Comparison of ENCODE assay signal across 9 mouse cellular contexts in genomic region chr9:49570033-49570660, GRCm38 (mm10).
DNase-seq lines count a peak whose midpoint lies in the region; ATAC-seq lines count a peak whose summit lies in the region.
"Had no signal": no experiment of that assay in that cellular context is flagged by ENCODE, and none has a peak within 500 bp of the region (broad histone marks: within the 10 kb centered on the region; RNA-seq: fewer than 3 reads in every experiment).

No protein-coding gene starts in this region.

- WGBS in heart, embryonic 13.5 days: 23% methylated on average over 7 of the region's 7 CpGs
- WGBS in neural tube, embryonic 13.5 days: 52% methylated on average over 7 of the region's 7 CpGs
- WGBS in hindbrain, embryonic 13.5 days: 36% methylated on average over 7 of the region's 7 CpGs
- 57% methylated on average over 7 of the region's 7 CpGs for WGBS in neural tube, embryonic 14.5 days

- DNase-seq in heart, postnatal 36 days: no peak
- no peak for DNase-seq in neural tube, embryonic 10.5 days (ENCODE audit: extremely low spot score, low spot score)
- no peak for DNase-seq in adrenal gland, postnatal 36 days
- DNase-seq in testis, postnatal 14 days (ENCODE audit: low spot score): no peak
- DNase-seq: thymus, adult 18-20 months had no signal

- ATAC-seq in heart, embryonic 13.5 days (ENCODE audit: extremely low read depth, insufficient number of reproducible peaks, low FRiP score, low TSS enrichment): no peak
- ATAC-seq in neural tube, embryonic 13.5 days (ENCODE audit: low read depth): peak; percentile 41; the same call in 1 of the 2 replicates
- ATAC-seq in hindbrain, embryonic 13.5 days (ENCODE audit: low FRiP score): peak; percentile 40; the same call in 1 of the 2 replicates
- no peak for ATAC-seq in neural tube, embryonic 14.5 days (ENCODE audit: low read depth)

- H3K4me3 ChIP-seq in heart, embryonic 13.5 days: no peak overlapping the region
- no peak overlapping the region for H3K4me3 ChIP-seq in neural tube, embryonic 13.5 days
- no peak overlapping the region for H3K4me3 ChIP-seq in hindbrain, embryonic 13.5 days
- no peak overlapping the region for H3K4me3 ChIP-seq in neural tube, embryonic 14.5 days (ENCODE audit: low read depth, low read length)

- no peak overlapping the region for H3K4me2 ChIP-seq in heart, embryonic 13.5 days
- H3K4me2 ChIP-seq in neural tube, embryonic 13.5 days: no peak overlapping the region
- peak overlapping the region; percentile 34; the same call in 1 of the 2 replicates for H3K4me2 ChIP-seq in hindbrain, embryonic 13.5 days
- no peak overlapping the region for H3K4me2 ChIP-seq in neural tube, embryonic 14.5 days (ENCODE audit: low read depth, low read length)

- H3K27ac ChIP-seq in heart, embryonic 13.5 days (replicated peaks): peak overlapping the region; percentile 77
- H3K27ac ChIP-seq in neural tube, embryonic 13.5 days (replicated peaks): peak overlapping the region; percentile 88
- peak overlapping the region; percentile 94 for H3K27ac ChIP-seq in hindbrain, embryonic 13.5 days
- peak overlapping the region; percentile 57 for H3K27ac ChIP-seq in neural tube, embryonic 14.5 days (ENCODE audit: low read depth, low read length)

- H3K9me3 ChIP-seq in heart, embryonic 13.5 days: no peaks in the 10 kb centered on the region
- H3K9me3 ChIP-seq in neural tube, embryonic 13.5 days: no peaks in the 10 kb centered on the region
- H3K9me3 ChIP-seq in hindbrain, embryonic 13.5 days: no peaks in the 10 kb centered on the region; the same call in 1 of the 2 replicates
- H3K9me3 ChIP-seq in neural tube, embryonic 14.5 days (ENCODE audit: control insufficient read depth, low read length): no peaks in the 10 kb centered on the region

- peaks cover 43% of the 10 kb centered on the region for H3K36me3 ChIP-seq in heart, embryonic 13.5 days
- peaks cover 44% of the 10 kb centered on the region for H3K36me3 ChIP-seq in neural tube, embryonic 13.5 days
- peaks cover 43% of the 10 kb centered on the region for H3K36me3 ChIP-seq in hindbrain, embryonic 13.5 days
- H3K36me3 ChIP-seq in neural tube, embryonic 14.5 days (ENCODE audit: control insufficient read depth, insufficient read depth, low read length): peaks cover 29% of the 10 kb centered on the region

- H3K27me3 ChIP-seq in heart, embryonic 13.5 days (replicated peaks): no peaks in the 10 kb centered on the region
- no peaks in the 10 kb centered on the region for H3K27me3 ChIP-seq in neural tube, embryonic 13.5 days
- H3K27me3 ChIP-seq in hindbrain, embryonic 13.5 days: no peaks in the 10 kb centered on the region
- no peaks in the 10 kb centered on the region for H3K27me3 ChIP-seq in neural tube, embryonic 14.5 days (ENCODE audit: control insufficient read depth, insufficient read depth, low read length)

- H3K4me1 ChIP-seq in heart, embryonic 13.5 days: peaks cover 41% of the 10 kb centered on the region
- H3K4me1 ChIP-seq in neural tube, embryonic 13.5 days (replicated peaks): peaks cover 52% of the 10 kb centered on the region
- H3K4me1 ChIP-seq in hindbrain, embryonic 13.5 days (replicated peaks): peaks cover 54% of the 10 kb centered on the region
- H3K4me1 ChIP-seq in neural tube, embryonic 14.5 days (ENCODE audit: control insufficient read depth, insufficient read depth, low read length): peaks cover 43% of the 10 kb centered on the region

- no peak overlapping the region for H3K9ac ChIP-seq in heart, embryonic 13.5 days
- peak overlapping the region; percentile 53; the same call in 1 of the 2 replicates for H3K9ac ChIP-seq in neural tube, embryonic 13.5 days
- peak overlapping the region; percentile 61 for H3K9ac ChIP-seq in hindbrain, embryonic 13.5 days
- no peak overlapping the region for H3K9ac ChIP-seq in neural tube, embryonic 14.5 days (replicated peaks; ENCODE audit: low read depth, low read length)

- intact Hi-C loops in heart, postnatal 36 days (cut with DNase I): no loop called here

Comparison
In these comparisons a context has a peak if more than half of its experiments do, and no peak if none do; other contexts are left out.
1. ATAC-seq: peak in neural tube, embryonic 13.5 days (single experiment) and hindbrain, embryonic 13.5 days (single experiment); none in heart, embryonic 13.5 days (single experiment) and neural tube, embryonic 14.5 days (single experiment).
2. H3K9ac ChIP-seq: peak in neural tube, embryonic 13.5 days (single experiment) and hindbrain, embryonic 13.5 days (single experiment); none in heart, embryonic 13.5 days (single experiment) and neural tube, embryonic 14.5 days (single experiment).
3. Peak in every context shown above with its lines, with median percentiles within 50 percentile points of each other: H3K27ac ChIP-seq.